Mouse (Mus musculus) lung, embryonic 16.5 days (tissue): ENCODE results near the gene Cmtr1. TPM values are rescaled to one million over a fixed set of nuclear protein-coding genes. Genes with fewer than 3 reads are reported as not detected.

Source experiments
- ATAC-seq: fragments of 200-750 bp; cut with Nextera tagmentation; 2 replicates; pipeline ENCODE4 v1.8.0; 2017; ENCODE audit warnings: low read depth, mild to moderate bottlenecking, moderate library complexity
- H3K27ac ChIP-seq: fragments of 300-500 bp; sonication (generic); 2 replicates; pipeline ENCODE4 v1.5.1; 2014; ENCODE audit warnings: mild to moderate bottlenecking, control low read depth, low read length
- H3K27me3 ChIP-seq: fragments of 300-500 bp; sonication (generic); 2 replicates; pipeline ENCODE4 v1.6.1; 2014; ENCODE audit warnings: low read depth, low read length, mixed read lengths; ENCODE audit not compliant: control insufficient read depth, insufficient read depth
- H3K36me3 ChIP-seq: fragments of 300-500 bp; sonication (generic); 2 replicates; pipeline ENCODE4 v1.6.1; 2014; ENCODE audit warnings: low read length; ENCODE audit not compliant: control insufficient read depth, insufficient read depth
- H3K4me1 ChIP-seq: fragments of 300-500 bp; sonication (generic); replicated peaks from 2 replicates; pipeline ENCODE4 v1.6.1; 2014; ENCODE audit warnings: low read length, mixed read lengths; ENCODE audit not compliant: control insufficient read depth, insufficient read depth
- H3K4me2 ChIP-seq: fragments of 300-500 bp; sonication (generic); 2 replicates; pipeline ENCODE4 v1.6.1; 2014; ENCODE audit warnings: low read depth, low read length, control low read depth
- H3K4me3 ChIP-seq: fragments of 300-500 bp; sonication (generic); 2 replicates; pipeline ENCODE4 v1.5.1; 2014; ENCODE audit warnings: mild to moderate bottlenecking, low read length, control low read depth
- H3K9ac ChIP-seq: fragments of 300-500 bp; sonication (generic); 2 replicates; pipeline ENCODE4 v1.6.1; 2014; ENCODE audit warnings: low read length, control low read depth
- H3K9me3 ChIP-seq: fragments of 300-500 bp; sonication (generic); 2 replicates; pipeline ENCODE4 v1.6.1; 2016; ENCODE audit warnings: low read length; ENCODE audit not compliant: control insufficient read depth
- WGBS: fragments of 180-500 bp; shearing (Covaris S2); extraction: QIAGEN DNeasy Blood & Tissue Kit; methylation state at CpG from one replicate; pipeline ENCODE4 v1.1.7; 2014; 5-methylcytosine and 5-hydroxymethylcytosine counted together
- polyA plus RNA-seq: library from polyadenylated mRNA; unstranded; fragments of >200 nt; fragmentation: Nextera tagmentation; extraction: Ambion mirVana; gene quantifications from 2 replicates; pipeline ENCODE4 v1.2.1, GENCODE M21; 2015

Cmtr1 gene
- polyA plus RNA-seq, 1 experiment from 2014 or later: 138 TPM

DNA sequence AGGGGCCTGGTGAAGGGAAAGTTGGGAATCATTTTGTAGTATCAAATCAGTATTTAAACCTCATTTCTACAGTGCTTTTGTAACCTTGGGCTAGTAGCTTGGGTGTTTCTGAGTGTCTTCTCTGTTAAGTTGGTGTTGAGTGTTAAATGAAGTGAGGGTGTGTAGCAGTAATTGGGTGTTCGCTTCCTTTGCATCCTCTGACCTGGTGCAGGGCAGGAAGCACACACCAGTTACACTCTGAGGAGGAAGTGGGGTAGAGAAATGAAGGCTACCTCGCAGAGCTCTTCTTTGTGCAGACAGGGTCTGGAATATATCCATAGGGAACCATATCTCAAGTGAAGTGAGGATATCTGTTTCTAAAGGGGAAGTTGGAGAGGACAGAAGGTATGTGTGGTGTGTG, 20.5 kb downstream of the Cmtr1 start:
- Histone ChIP-seq H3K9me3 (no peaks in the 10 kb centered on the region), H3K4me1 (peaks cover 11% of the 10 kb centered on the region), H3K9ac (no peak overlapping the region), H3K4me3 (no peak overlapping the region), H3K36me3 (peaks cover 29% of the 10 kb centered on the region), H3K27ac (peak overlapping the region; percentile 74), H3K4me2 (no peak overlapping the region), H3K27me3 (no peaks in the 10 kb centered on the region)
- WGBS: 80% methylated on average over 2 of the region's 2 CpGs
- no peak for ATAC-seq

DNA sequence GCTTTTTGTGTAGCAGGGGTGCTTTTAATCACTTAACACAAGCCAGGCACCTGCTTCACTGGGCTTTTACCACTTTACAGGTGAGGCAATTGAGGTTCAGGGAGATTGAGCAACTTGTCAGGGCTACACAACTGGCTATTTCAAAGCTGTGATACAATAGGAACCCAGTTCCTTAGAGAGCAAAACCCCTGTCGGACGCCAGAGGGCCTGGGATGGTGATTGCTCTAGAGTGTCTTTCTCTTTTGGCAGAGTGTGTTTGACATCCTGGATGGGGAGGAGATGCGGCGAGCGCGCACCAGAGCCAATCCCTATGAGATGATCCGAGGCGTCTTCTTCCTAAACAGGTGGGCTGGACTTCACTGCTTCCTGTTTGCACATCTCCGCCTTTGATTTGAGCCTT, 21.3 kb downstream of the Cmtr1 start:
- no peak overlapping the region for H3K9ac ChIP-seq
- no peak for ATAC-seq
- 91% methylated on average over 9 of the region's 9 CpGs for WGBS
- H3K9me3 ChIP-seq: no peaks in the 10 kb centered on the region
- no peak overlapping the region for H3K4me2 ChIP-seq
- H3K36me3 ChIP-seq: peaks cover 25% of the 10 kb centered on the region
- no peaks in the 10 kb centered on the region for H3K27me3 ChIP-seq
- no peak overlapping the region for H3K4me3 ChIP-seq
- H3K4me1 ChIP-seq: peaks cover 11% of the 10 kb centered on the region
- no peak overlapping the region for H3K27ac ChIP-seq

DNA sequence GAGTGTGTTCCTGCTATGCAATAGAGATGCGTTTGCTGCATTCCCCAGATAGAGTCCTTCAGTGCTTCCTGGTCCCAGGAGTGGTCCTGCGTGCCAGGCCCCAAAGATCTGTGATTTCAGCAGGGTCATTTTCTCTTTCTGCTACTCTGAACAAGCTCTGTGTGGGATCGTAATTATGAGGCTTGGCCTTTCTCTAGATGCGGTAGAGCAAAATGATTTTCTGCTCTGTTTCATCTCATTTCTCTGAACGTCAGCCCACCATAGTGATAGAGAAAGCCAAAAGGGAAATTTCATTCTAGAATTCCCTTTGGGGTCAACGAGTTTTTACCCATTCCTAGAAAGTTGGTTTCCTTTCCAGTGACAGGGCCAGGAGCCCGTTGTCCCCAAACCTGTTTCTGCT, 21.9 kb downstream of the Cmtr1 start:
- Histone ChIP-seq H3K4me2 (no peak overlapping the region), H3K27me3 (no peaks in the 10 kb centered on the region), H3K27ac (no peak overlapping the region), H3K9ac (no peak overlapping the region), H3K36me3 (peaks cover 22% of the 10 kb centered on the region), H3K4me1 (peaks cover 11% of the 10 kb centered on the region), H3K9me3 (no peaks in the 10 kb centered on the region), H3K4me3 (no peak overlapping the region)
- no peak for ATAC-seq
- WGBS: 90% methylated on average over 7 of the region's 7 CpGs

DNA sequence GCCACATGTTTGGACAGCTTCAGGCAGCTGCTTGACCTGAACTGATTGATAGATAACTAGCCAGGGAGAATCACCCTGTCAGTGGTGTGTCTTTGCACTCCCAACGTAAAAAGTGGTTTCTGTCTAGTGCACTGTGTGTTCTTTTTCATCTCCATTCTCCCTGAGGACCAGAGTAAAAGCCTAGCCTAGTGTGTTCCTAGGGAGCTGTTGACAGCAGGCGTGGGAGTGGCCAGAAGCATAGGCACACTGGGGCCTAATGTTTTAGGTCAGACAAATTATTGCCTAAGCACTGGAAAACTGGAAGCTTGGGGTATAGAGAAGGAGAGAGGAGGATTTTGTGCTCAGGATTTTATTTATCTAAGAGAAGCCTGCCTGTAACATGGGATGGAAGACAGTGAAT, 22.7 kb downstream of the Cmtr1 start:
- Histone ChIP-seq H3K9ac (no peak overlapping the region), H3K36me3 (peaks cover 27% of the 10 kb centered on the region), H3K9me3 (no peaks in the 10 kb centered on the region), H3K4me3 (no peak overlapping the region), H3K27ac (no peak overlapping the region), H3K27me3 (no peaks in the 10 kb centered on the region), H3K4me1 (peaks cover 11% of the 10 kb centered on the region), H3K4me2 (no peak overlapping the region)
- 67% methylated on average over 2 of the region's 2 CpGs for WGBS
- no peak for ATAC-seq

DNA sequence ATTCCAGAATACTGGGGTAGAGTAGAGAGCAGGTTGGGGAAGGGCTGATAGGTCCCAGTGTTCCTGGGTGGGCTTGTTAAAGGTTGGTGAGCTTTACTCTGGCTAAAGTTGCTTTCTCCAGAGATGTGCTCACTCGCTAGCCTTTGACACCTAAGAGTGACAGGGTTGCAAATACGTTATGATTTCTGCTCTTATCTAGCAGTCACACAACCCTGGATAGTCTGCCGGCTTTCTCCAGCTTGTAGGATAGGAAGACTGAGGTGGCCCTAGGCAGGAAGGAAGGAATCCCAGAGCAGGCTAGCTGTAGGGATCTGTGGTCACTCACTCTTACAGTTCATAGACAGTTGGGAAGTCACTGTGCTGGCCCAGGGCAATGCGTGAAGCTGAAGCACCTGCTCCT, 23.9 kb downstream of the Cmtr1 start:
- Histone ChIP-seq H3K4me2 (no peak overlapping the region), H3K4me1 (peaks cover 8% of the 10 kb centered on the region), H3K27ac (no peak overlapping the region), H3K9ac (no peak overlapping the region), H3K36me3 (peaks cover 34% of the 10 kb centered on the region), H3K4me3 (no peak overlapping the region), H3K9me3 (no peaks in the 10 kb centered on the region), H3K27me3 (no peaks in the 10 kb centered on the region)
- no peak for ATAC-seq
- 88% methylated on average over 4 of the region's 4 CpGs for WGBS

DNA sequence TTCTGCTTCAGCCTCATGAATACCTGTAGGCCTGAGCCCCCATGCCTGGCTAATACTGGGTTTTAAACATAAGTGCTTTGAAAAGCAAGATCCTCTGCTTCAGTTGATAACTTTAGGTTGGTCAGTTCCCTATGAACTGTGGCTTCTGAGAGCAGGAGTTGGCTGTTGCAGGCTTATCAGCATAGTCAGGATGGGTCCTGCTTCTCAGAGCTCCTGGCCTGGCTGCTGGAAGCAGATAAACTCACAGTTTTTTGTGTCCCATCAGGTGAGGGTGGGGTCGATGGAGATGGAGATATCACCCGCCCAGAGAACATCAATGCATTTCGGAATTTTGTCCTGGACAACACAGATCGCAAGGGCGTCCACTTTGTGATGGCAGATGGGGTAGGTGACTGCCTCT, 26.4 kb downstream of the Cmtr1 start:
- H3K4me3 ChIP-seq: no peak overlapping the region
- peaks cover 40% of the 10 kb centered on the region for H3K36me3 ChIP-seq
- no peak for ATAC-seq
- no peak overlapping the region for H3K27ac ChIP-seq
- no peak overlapping the region for H3K9ac ChIP-seq
- H3K4me2 ChIP-seq: no peak overlapping the region
- H3K9me3 ChIP-seq: no peaks in the 10 kb centered on the region
- 90% methylated on average over 5 of the region's 5 CpGs for WGBS
- H3K27me3 ChIP-seq: no peaks in the 10 kb centered on the region
- no peaks in the 10 kb centered on the region for H3K4me1 ChIP-seq

DNA sequence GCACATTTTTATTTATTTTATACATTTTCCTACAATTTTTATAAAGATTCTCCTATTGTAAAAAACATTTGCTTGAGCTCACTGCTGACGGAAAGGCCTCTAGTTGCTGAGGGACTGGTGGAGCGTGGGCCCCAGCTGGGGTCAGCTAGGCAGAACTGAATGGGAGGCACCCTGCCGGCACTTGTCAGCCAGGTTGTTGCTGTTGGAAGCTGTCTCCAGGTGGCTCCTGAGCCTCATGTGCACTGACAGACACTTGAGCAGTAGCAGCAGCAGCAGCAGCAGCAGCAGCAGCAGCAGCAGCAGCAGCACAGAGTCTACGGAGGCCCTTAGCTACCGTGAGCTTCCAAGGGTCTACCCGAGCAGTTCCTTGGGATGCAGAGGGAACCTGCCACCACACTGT, 27.0 kb downstream of the Cmtr1 start:
- ATAC-seq: no peak
- Histone ChIP-seq H3K4me3 (no peak overlapping the region), H3K4me2 (no peak overlapping the region), H3K9me3 (no peaks in the 10 kb centered on the region), H3K9ac (no peak overlapping the region), H3K4me1 (no peaks in the 10 kb centered on the region), H3K36me3 (peaks cover 35% of the 10 kb centered on the region), H3K27me3 (no peaks in the 10 kb centered on the region), H3K27ac (no peak overlapping the region)
- 87% methylated on average over 6 of the region's 6 CpGs for WGBS

DNA sequence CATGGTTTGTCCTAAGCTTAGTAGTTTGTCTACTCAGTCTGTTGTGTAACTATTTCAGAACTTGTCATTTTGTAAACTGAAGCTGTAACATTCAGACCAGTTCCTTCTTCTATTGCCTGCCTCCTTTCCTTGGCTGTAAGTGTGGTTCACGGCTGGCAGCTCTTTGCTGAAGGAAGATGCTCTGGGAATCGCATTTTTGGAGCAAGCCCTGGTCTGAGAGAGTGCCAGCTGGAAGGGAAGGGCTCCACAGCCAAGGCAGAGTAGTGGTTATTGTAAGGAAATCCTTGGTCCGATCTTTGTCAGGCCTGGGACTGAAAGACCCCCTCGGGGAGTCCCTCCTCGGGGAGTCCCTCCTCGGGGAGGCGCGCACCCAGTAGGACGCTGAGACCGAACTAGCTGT, 28.2 kb downstream of the Cmtr1 start:
- Histone ChIP-seq H3K27me3 (no peaks in the 10 kb centered on the region), H3K27ac (no peak overlapping the region), H3K4me1 (no peaks in the 10 kb centered on the region), H3K9ac (no peak overlapping the region), H3K4me3 (no peak overlapping the region), H3K4me2 (no peak overlapping the region), H3K9me3 (no peaks in the 10 kb centered on the region), H3K36me3 (peaks cover 31% of the 10 kb centered on the region)
- WGBS: 92% methylated on average over 10 of the region's 10 CpGs
- ATAC-seq: no peak

DNA sequence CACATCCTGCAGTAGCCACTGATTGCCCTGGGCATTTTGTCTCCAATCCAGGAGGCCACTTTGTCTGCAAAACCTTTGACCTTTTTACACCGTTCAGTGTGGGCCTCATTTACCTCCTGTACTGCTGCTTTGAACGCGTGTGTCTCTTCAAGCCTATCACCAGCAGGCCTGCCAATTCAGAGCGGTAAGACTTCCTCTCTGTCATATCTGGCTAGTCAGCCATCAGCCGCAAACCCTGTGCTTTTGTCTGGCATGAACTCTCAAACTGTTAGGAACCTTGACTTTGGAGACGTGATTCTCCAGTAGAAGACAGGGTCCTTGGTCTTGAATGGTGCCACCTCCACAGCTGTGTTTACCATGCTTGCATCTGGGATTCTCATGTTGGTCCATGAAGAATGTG, 29.9 kb downstream of the Cmtr1 start:
- H3K27ac ChIP-seq: no peak overlapping the region
- no peak overlapping the region for H3K4me2 ChIP-seq
- 76% methylated on average over 6 of the region's 6 CpGs for WGBS
- H3K27me3 ChIP-seq: no peaks in the 10 kb centered on the region
- no peaks in the 10 kb centered on the region for H3K9me3 ChIP-seq
- H3K4me1 ChIP-seq: no peaks in the 10 kb centered on the region
- H3K9ac ChIP-seq: no peak overlapping the region
- no peak for ATAC-seq
- H3K4me3 ChIP-seq: no peak overlapping the region
- peaks cover 46% of the 10 kb centered on the region for H3K36me3 ChIP-seq

DNA sequence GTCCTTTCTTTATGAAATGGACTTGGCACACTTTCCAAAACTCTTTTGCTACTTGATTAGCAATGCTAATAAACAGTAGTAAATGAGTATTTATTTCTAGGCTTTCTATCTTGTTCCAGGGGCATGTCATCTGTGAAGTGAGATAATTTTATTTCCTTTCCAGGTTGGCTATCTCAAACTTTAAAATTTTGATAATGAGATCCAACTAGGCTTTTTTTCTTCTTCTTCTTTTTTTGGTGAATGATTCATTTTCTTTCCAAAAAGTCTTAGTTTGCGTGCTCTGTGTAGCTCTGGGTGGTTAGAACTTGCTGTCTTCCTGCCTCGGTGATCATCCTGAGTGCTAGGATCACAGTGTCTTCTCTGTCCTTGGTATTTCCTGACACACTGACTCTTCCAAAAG, 32.4 kb downstream of the Cmtr1 start:
- WGBS: 80% methylated on average over 2 of the region's 2 CpGs

More for the DNA sequence above, 32.4 kb downstream of the Cmtr1 start:
- no peak overlapping the region for H3K4me2 ChIP-seq
- H3K36me3 ChIP-seq: peaks cover 49% of the 10 kb centered on the region
- H3K4me3 ChIP-seq: no peak overlapping the region
- no peaks in the 10 kb centered on the region for H3K27me3 ChIP-seq
- no peaks in the 10 kb centered on the region for H3K9me3 ChIP-seq
- no peak overlapping the region for H3K27ac ChIP-seq
- no peak for ATAC-seq
- H3K4me1 ChIP-seq: no peaks in the 10 kb centered on the region
- no peak overlapping the region for H3K9ac ChIP-seq
